Mouse (Mus musculus): ENCODE results near the gene Nhlrc4. TPM values are rescaled to one million over a fixed set of nuclear protein-coding genes. Genes with fewer than 3 reads are reported as not detected.

Gene Nhlrc4
- total and polyA plus RNA-seq, 2 experiments from 2014 or later: 0.35 to 0.60 TPM

- H3K9ac ChIP-seq (replicated peaks; ENCODE audit: low read length, poor library complexity, severe bottlenecking): no peak overlapping the region
- WGBS: 77% methylated on average over 9 of the region's 9 CpGs
- DNase-seq (ENCODE audit: low spot score): no peak
- H3K27ac ChIP-seq (ENCODE audit: low read depth, low read length): no peak overlapping the region
- TF ChIP-seq CTCF (IDR thresholded peaks at IDR 0.05): no peak
- H3K4me2 ChIP-seq (ENCODE audit: low read depth, low read length, poor library complexity, severe bottlenecking): no peak overlapping the region
- H3K4me3 ChIP-seq (ENCODE audit: low read depth, low read length): no peak overlapping the region
- H3K36me3 ChIP-seq (ENCODE audit: insufficient read depth, low read length): no peaks in the 10 kb centered on the region
- no peak for ATAC-seq (ENCODE audit: low FRiP score)
- H3K4me1 ChIP-seq (ENCODE audit: insufficient read depth, low read length): peaks cover 8% of the 10 kb centered on the region; the same call in 1 of the 2 replicates
- H3K9me3 ChIP-seq (ENCODE audit: low read length): no peaks in the 10 kb centered on the region
- H3K27me3 ChIP-seq (ENCODE audit: insufficient read depth, low read length): no peaks in the 10 kb centered on the region
These were observed 992 bp downstream of the Nhlrc4 start for GRCm38 (mm10) chr17:25943769-25944168.

- H3K4me3 ChIP-seq (ENCODE audit: low read depth, low read length): no peak overlapping the region
- no peaks in the 10 kb centered on the region for H3K9me3 ChIP-seq (ENCODE audit: low read length)
- H3K27me3 ChIP-seq (ENCODE audit: insufficient read depth, low read length): no peaks in the 10 kb centered on the region
- no peak overlapping the region for H3K27ac ChIP-seq (ENCODE audit: low read depth, low read length)
- 95% methylated on average over 3 of the region's 3 CpGs for WGBS
- ATAC-seq (ENCODE audit: low FRiP score): no peak
- DNase-seq (ENCODE audit: low spot score): no peak
- H3K36me3 ChIP-seq (ENCODE audit: insufficient read depth, low read length): no peaks in the 10 kb centered on the region
- TF ChIP-seq CTCF (IDR thresholded peaks at IDR 0.05): no peak
- H3K4me2 ChIP-seq (ENCODE audit: low read depth, low read length, poor library complexity, severe bottlenecking): no peak overlapping the region
- no peak overlapping the region for H3K9ac ChIP-seq (replicated peaks; ENCODE audit: low read length, poor library complexity, severe bottlenecking)
- peaks cover 8% of the 10 kb centered on the region; the same call in 1 of the 2 replicates for H3K4me1 ChIP-seq (ENCODE audit: insufficient read depth, low read length)
These were observed 1.5 kb downstream of the Nhlrc4 start for GRCm38 (mm10) chr17:25943221-25943620.

GRCm38 (mm10) chr17:25942597-25943151 lies 2.1 kb downstream of the Nhlrc4 start:
- ATAC-seq (ENCODE audit: low FRiP score): no peak
- DNase-seq (ENCODE audit: low spot score): no peak
- Histone ChIP-seq H3K9ac (replicated peaks; ENCODE audit: low read length, poor library complexity, severe bottlenecking) (no peak overlapping the region), H3K36me3 (ENCODE audit: insufficient read depth, low read length) (no peaks in the 10 kb centered on the region), H3K4me1 (ENCODE audit: insufficient read depth, low read length) (peaks cover 8% of the 10 kb centered on the region; the same call in 1 of the 2 replicates), H3K27ac (ENCODE audit: low read depth, low read length) (no peak overlapping the region), H3K4me3 (ENCODE audit: low read depth, low read length) (no peak overlapping the region), H3K4me2 (ENCODE audit: low read depth, low read length, poor library complexity, severe bottlenecking) (no peak overlapping the region), H3K27me3 (ENCODE audit: insufficient read depth, low read length) (no peaks in the 10 kb centered on the region), H3K9me3 (ENCODE audit: low read length) (no peaks in the 10 kb centered on the region)
- WGBS: 82% methylated on average over 2 of the region's 2 CpGs
- no peak for TF ChIP-seq CTCF (IDR thresholded peaks at IDR 0.05)

GRCm38 (mm10) chr17:25941511-25942241 lies 3.1 kb downstream of the Nhlrc4 start:
- peak; percentile 71 for DNase-seq (ENCODE audit: low spot score)
- ATAC-seq (ENCODE audit: low FRiP score): peak; percentile 68
- peak overlapping the region; percentile 85 for H3K27ac ChIP-seq (ENCODE audit: low read depth, low read length)
- peak overlapping the region; percentile 77 for H3K4me2 ChIP-seq (ENCODE audit: low read depth, low read length, poor library complexity, severe bottlenecking)
- 4% methylated on average over 43 of the region's 54 CpGs for WGBS
- peak overlapping the region; percentile 98 for H3K9ac ChIP-seq (replicated peaks; ENCODE audit: low read length, poor library complexity, severe bottlenecking)
- TF ChIP-seq CTCF (IDR thresholded peaks at IDR 0.05): no peak
- no peaks in the 10 kb centered on the region for H3K9me3 ChIP-seq (ENCODE audit: low read length)
- no peaks in the 10 kb centered on the region for H3K27me3 ChIP-seq (ENCODE audit: insufficient read depth, low read length)
- H3K4me3 ChIP-seq (ENCODE audit: low read depth, low read length): peak overlapping the region; percentile 77
- H3K36me3 ChIP-seq (ENCODE audit: insufficient read depth, low read length): peaks cover 8% of the 10 kb centered on the region
- peaks cover 8% of the 10 kb centered on the region; the same call in 1 of the 2 replicates for H3K4me1 ChIP-seq (ENCODE audit: insufficient read depth, low read length)

GRCm38 (mm10) chr17:25934526-25934925 lies 10.2 kb downstream of the Nhlrc4 start:
- no peak overlapping the region for H3K4me2 ChIP-seq (ENCODE audit: low read depth, low read length, poor library complexity, severe bottlenecking)
- no peaks in the 10 kb centered on the region for H3K9me3 ChIP-seq (ENCODE audit: low read length)
- no peaks in the 10 kb centered on the region for H3K27me3 ChIP-seq (ENCODE audit: insufficient read depth, low read length)
- no peak overlapping the region for H3K27ac ChIP-seq (ENCODE audit: low read depth, low read length)
- H3K9ac ChIP-seq (replicated peaks; ENCODE audit: low read length, poor library complexity, severe bottlenecking): no peak overlapping the region
- no peaks in the 10 kb centered on the region for H3K4me1 ChIP-seq (ENCODE audit: insufficient read depth, low read length)
- peaks cover 62% of the 10 kb centered on the region for H3K36me3 ChIP-seq (ENCODE audit: insufficient read depth, low read length)
- TF ChIP-seq CTCF (IDR thresholded peaks at IDR 0.05): no peak
- ATAC-seq (ENCODE audit: low FRiP score) (no peak), DNase-seq (ENCODE audit: low spot score) (no peak)
- H3K4me3 ChIP-seq (ENCODE audit: low read depth, low read length): no peak overlapping the region
- WGBS: 95% methylated on average over 1 of the region's 1 CpGs

DNA sequence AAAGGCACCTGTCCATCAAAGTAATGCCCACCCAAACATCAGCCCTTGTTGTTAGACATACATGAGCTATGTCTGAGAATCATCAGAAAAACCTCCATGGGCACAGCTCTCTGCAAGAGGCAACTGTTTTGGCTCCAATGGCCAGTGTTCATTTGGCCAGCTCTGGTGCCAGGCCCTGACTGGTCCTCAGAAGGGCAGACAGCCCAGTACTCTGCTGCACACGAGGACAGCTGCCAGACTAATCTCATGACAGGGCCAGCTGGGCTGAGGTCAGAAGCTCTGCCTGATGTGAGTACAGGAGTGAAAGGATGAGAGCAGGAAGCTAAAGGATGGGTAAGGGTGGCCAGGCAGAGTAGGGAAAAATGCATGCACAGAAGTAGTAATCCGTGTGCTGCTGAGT lies 19.4 kb downstream of the Nhlrc4 start:
- DNase-seq (ENCODE audit: low spot score): peak; percentile 44
- Histone ChIP-seq H3K9ac (replicated peaks; ENCODE audit: low read length, poor library complexity, severe bottlenecking) (no peak overlapping the region), H3K27ac (ENCODE audit: low read depth, low read length) (no peak overlapping the region), H3K9me3 (ENCODE audit: low read length) (no peaks in the 10 kb centered on the region), H3K4me1 (ENCODE audit: insufficient read depth, low read length) (no peaks in the 10 kb centered on the region), H3K4me2 (ENCODE audit: low read depth, low read length, poor library complexity, severe bottlenecking) (no peak overlapping the region), H3K4me3 (ENCODE audit: low read depth, low read length) (no peak overlapping the region), H3K27me3 (ENCODE audit: insufficient read depth, low read length) (no peaks in the 10 kb centered on the region), H3K36me3 (ENCODE audit: insufficient read depth, low read length) (peaks cover 27% of the 10 kb centered on the region)
- 74% methylated on average over 2 of the region's 2 CpGs for WGBS
- TF ChIP-seq CTCF (IDR thresholded peaks at IDR 0.05): no peak
- ATAC-seq (ENCODE audit: low FRiP score): no peak

Measured in midbrain, postnatal 0 days (tissue).